ENCODE assay signal across 36 mouse cellular contexts in genomic region chr7:120817552-120817951, GRCm38 (mm10). TPM values are rescaled to one million over a fixed set of nuclear protein-coding genes. Genes with fewer than 3 reads are reported as not detected.
"Had no signal": no experiment of that assay in that cellular context is flagged by ENCODE, and none has a peak within 500 bp of the region (broad histone marks: within the 10 kb centered on the region; RNA-seq: fewer than 3 reads in every experiment).

No protein-coding gene starts in this region.

- H3K9me3 ChIP-seq: heart, embryonic 10.5 days; heart, embryonic 12.5 days; hindbrain, embryonic 10.5 days; hindbrain, embryonic 12.5 days; limb, embryonic 13.5 days; limb, embryonic 15.5 days had no signal

- DNase-seq: gastrocnemius, adult 2 months; gastrocnemius, postnatal 10 days; gastrocnemius, postnatal 25 days; heart, adult 18-20 months; heart, postnatal 10 days; heart, postnatal 4 days; kidney, adult 18-20 months; kidney, adult 8-10 months; kidney, postnatal 10 days; kidney, postnatal 25 days; kidney, postnatal 4 days; left cerebral cortex, postnatal 4 days had no signal

- ATAC-seq: hindbrain, embryonic 16.5 days; inflammation-experienced regulatory T-cells, adult 6 months; intestine, postnatal 0 days had no signal

- H3K27me3 ChIP-seq: limb, embryonic 13.5 days; limb, embryonic 15.5 days had no signal

- H3K4me2 ChIP-seq: heart, embryonic 12.5 days; hindbrain, embryonic 12.5 days; hindbrain, embryonic 14.5 days; limb, embryonic 13.5 days; limb, embryonic 15.5 days had no signal

- H3K36me3 ChIP-seq: heart, embryonic 10.5 days; heart, embryonic 12.5 days; hindbrain, embryonic 10.5 days; hindbrain, embryonic 12.5 days; limb, embryonic 13.5 days; limb, embryonic 15.5 days had no signal

- H3K27ac ChIP-seq: gastrocnemius, adult 2 months; heart, embryonic 10.5 days; hindbrain, embryonic 10.5 days; hindbrain, embryonic 12.5 days; hindbrain, embryonic 14.5 days; layer of hippocampus, adult 2 months; left cerebral cortex, adult 2 months; limb, embryonic 13.5 days; limb, embryonic 15.5 days; liver, embryonic 14.5 days had no signal

- H3K9ac ChIP-seq: heart, embryonic 12.5 days; hindbrain, embryonic 12.5 days; hindbrain, embryonic 14.5 days; limb, embryonic 13.5 days; limb, embryonic 15.5 days; liver, embryonic 14.5 days had no signal

- H3K4me3 ChIP-seq: gastrocnemius, adult 2 months; heart, embryonic 10.5 days; heart, embryonic 12.5 days; hindbrain, embryonic 10.5 days; hindbrain, embryonic 12.5 days; layer of hippocampus, adult 2 months; left cerebral cortex, adult 2 months; limb, embryonic 13.5 days; limb, embryonic 15.5 days had no signal

- H3K4me1 ChIP-seq: heart, embryonic 10.5 days; heart, embryonic 12.5 days; hindbrain, embryonic 10.5 days; hindbrain, embryonic 12.5 days; limb, embryonic 13.5 days; limb, embryonic 15.5 days had no signal

RNA-seq across cellular contexts. Expression of gene Gm5737, which starts 5.4 kb away (rescaled TPM):
- total RNA-seq: granulocyte monocyte progenitor cell, adult 5-6 weeks; heart, adult 8-10 months; heart, postnatal 10 days; heart, postnatal 25 days; heart, postnatal 4 days; layer of hippocampus, postnatal 25 days; left cerebral cortex, postnatal 25 days had no signal
- polyA plus RNA-seq: frontal cortex, adult 2 months; heart, embryonic 10.5 days; heart, embryonic 12.5 days; heart, embryonic 14.5 days; heart, embryonic 16.5 days; hindbrain, embryonic 10.5 days; hindbrain, embryonic 12.5 days; hindbrain, embryonic 14.5 days; inflammation-experienced regulatory T-cells, adult 6 months; intestine, postnatal 0 days; kidney, embryonic 14.5 days; kidney, embryonic 16.5 days; limb, embryonic 11.5 days; limb, embryonic 13.5 days; limb, embryonic 15.5 days; liver, embryonic 14.5 days had no signal
